Mouse (Mus musculus) forebrain, postnatal 0 days (tissue): ENCODE data around the gene Ift81. TPM values are rescaled to one million over a fixed set of nuclear protein-coding genes. Genes with fewer than 3 reads are reported as not detected.

ENCODE experiments used
- ATAC-seq: fragments of 200-750 bp; cut with Nextera tagmentation; 2 replicates; pipeline ENCODE4 v1.8.0; 2017; ENCODE audit warnings: mild to moderate bottlenecking, moderate library complexity
- DNase-seq: peaks from one replicate; pipeline ENCODE4 v3.0.0-alpha.2; 2015
- H3K27ac ChIP-seq: fragments of 300-500 bp; sonication (generic); 2 replicates; pipeline ENCODE4 v1.5.1; 2014; ENCODE audit warnings: low read depth, mild to moderate bottlenecking, antibody characterized with exemption, low read length, moderate library complexity, mixed read lengths
- H3K27me3 ChIP-seq: fragments of 300-500 bp; sonication (generic); 2 replicates; pipeline ENCODE4 v1.6.1; 2014; ENCODE audit warnings: mild to moderate bottlenecking, low read length, mixed read lengths; ENCODE audit not compliant: insufficient read depth
- H3K36me3 ChIP-seq: fragments of 300-500 bp; sonication (generic); 2 replicates; pipeline ENCODE4 v1.6.1; 2014; ENCODE audit warnings: mild to moderate bottlenecking, moderate library complexity; ENCODE audit not compliant: insufficient read depth
- H3K4me1 ChIP-seq: fragments of 300-500 bp; sonication (generic); 2 replicates; pipeline ENCODE4 v1.6.1; 2014; ENCODE audit warnings: antibody characterized with exemption; ENCODE audit not compliant: insufficient read depth
- H3K4me2 ChIP-seq: fragments of 300-500 bp; sonication (generic); 2 replicates; pipeline ENCODE4 v1.6.1; 2014; ENCODE audit warnings: low read depth, mild to moderate bottlenecking, moderate library complexity
- H3K4me3 ChIP-seq: fragments of 300-500 bp; sonication (generic); 2 replicates; pipeline ENCODE4 v1.5.1; 2014; ENCODE audit warnings: low read depth, low read length, mixed read lengths
- H3K9ac ChIP-seq: fragments of 300-500 bp; sonication (generic); 2 replicates; pipeline ENCODE4 v1.6.1; 2014; ENCODE audit warnings: mild to moderate bottlenecking
- H3K9me3 ChIP-seq: fragments of 300-500 bp; sonication (generic); 2 replicates; pipeline ENCODE4 v1.6.1; 2016; ENCODE audit warnings: low read length
- CTCF ChIP-seq: sonication (generic); IDR thresholded peaks from 2 replicates; pipeline ENCODE4 v1.5.1; 2016; ENCODE audit warnings: antibody characterized with exemption, control low read depth, low read depth
- WGBS: fragments of 180-500 bp; shearing (Covaris S2); extraction: QIAGEN DNeasy Blood & Tissue Kit; methylation state at CpG from one replicate; pipeline ENCODE4 v1.1.7; 2014; 5-methylcytosine and 5-hydroxymethylcytosine counted together
- polyA plus RNA-seq: library from polyadenylated mRNA; unstranded; fragments of >200 nt; fragmentation: Nextera tagmentation; extraction: Ambion mirVana; gene quantifications from 2 replicates; pipeline ENCODE4 v1.2.1, GENCODE M21; 2015
- total RNA-seq: library from RNA; depleted of rRNA; stranded (reverse); fragments of >200 nt; gene quantifications from 2 replicates; pipeline ENCODE4 v1.2.3, GENCODE M21; 2014

Gene Ift81
- total and polyA plus RNA-seq, 2 experiments from 2014 or later = 48.1 to 67.0 TPM

- no peak for TF ChIP-seq CTCF
- H3K9ac ChIP-seq = no peak overlapping the region
- no peaks in the 10 kb centered on the region for H3K27me3 ChIP-seq
- ATAC-seq (no peak), DNase-seq (no peak)
- peaks cover 9% of the 10 kb centered on the region; the same call in 1 of the 2 replicates for H3K4me1 ChIP-seq
- H3K27ac ChIP-seq = no peak overlapping the region
- H3K4me2 ChIP-seq = peak overlapping the region; percentile 13; the same call in 1 of the 2 replicates
- WGBS = 42% methylated on average over 22 of the region's 23 CpGs
- no peak overlapping the region for H3K4me3 ChIP-seq
- no peaks in the 10 kb centered on the region for H3K36me3 ChIP-seq
- no peaks in the 10 kb centered on the region for H3K9me3 ChIP-seq
Measured at GRCm38 (mm10) chr5:122513421-122514126, 100.7 kb downstream of the Ift81 start.

GRCm38 (mm10) chr5:122512011-122512410, 102.3 kb downstream of the Ift81 start:
- 65% methylated on average over 6 of the region's 6 CpGs for WGBS
- TF ChIP-seq CTCF = no peak
- no peak overlapping the region for H3K4me3 ChIP-seq
- H3K4me1 ChIP-seq = peaks cover 9% of the 10 kb centered on the region; the same call in 1 of the 2 replicates
- no peak overlapping the region for H3K9ac ChIP-seq
- no peaks in the 10 kb centered on the region for H3K9me3 ChIP-seq
- no peak overlapping the region for H3K4me2 ChIP-seq
- ATAC-seq (no peak), DNase-seq (no peak)
- no peaks in the 10 kb centered on the region for H3K36me3 ChIP-seq
- H3K27me3 ChIP-seq = no peaks in the 10 kb centered on the region
- H3K27ac ChIP-seq = no peak overlapping the region

GRCm38 (mm10) chr5:122511405-122511804, 102.9 kb downstream of the Ift81 start:
- no peak for DNase-seq
- H3K27ac ChIP-seq = no peak overlapping the region
- H3K4me2 ChIP-seq = no peak overlapping the region
- 69% methylated on average over 9 of the region's 9 CpGs for WGBS
- H3K4me1 ChIP-seq = peaks cover 9% of the 10 kb centered on the region; the same call in 1 of the 2 replicates
- no peak overlapping the region for H3K9ac ChIP-seq
- no peak for TF ChIP-seq CTCF
- no peak overlapping the region for H3K4me3 ChIP-seq
- H3K9me3 ChIP-seq = no peaks in the 10 kb centered on the region
- H3K27me3 ChIP-seq = no peaks in the 10 kb centered on the region
- H3K36me3 ChIP-seq = no peaks in the 10 kb centered on the region
- ATAC-seq = no peak

GRCm38 (mm10) chr5:122510651-122511157, 103.6 kb downstream of the Ift81 start:
- no peak overlapping the region for H3K9ac ChIP-seq
- H3K9me3 ChIP-seq = no peaks in the 10 kb centered on the region
- no peak overlapping the region for H3K4me3 ChIP-seq
- H3K4me1 ChIP-seq = peaks cover 9% of the 10 kb centered on the region; the same call in 1 of the 2 replicates
- peak; percentile 41 for DNase-seq
- peak; percentile 32; the same call in 1 of the 2 replicates for ATAC-seq
- no peaks in the 10 kb centered on the region for H3K36me3 ChIP-seq
- no peak overlapping the region for H3K27ac ChIP-seq
- H3K27me3 ChIP-seq = no peaks in the 10 kb centered on the region
- H3K4me2 ChIP-seq = no peak overlapping the region
- 66% methylated on average over 17 of the region's 17 CpGs for WGBS
- TF ChIP-seq CTCF = no peak

GRCm38 (mm10) chr5:122509608-122510007, 104.7 kb downstream of the Ift81 start:
- 77% methylated on average over 7 of the region's 7 CpGs for WGBS
- Histone ChIP-seq H3K27ac (no peak overlapping the region), H3K36me3 (no peaks in the 10 kb centered on the region), H3K27me3 (no peaks in the 10 kb centered on the region), H3K4me2 (no peak overlapping the region), H3K4me3 (no peak overlapping the region), H3K9ac (no peak overlapping the region), H3K4me1 (peaks cover 9% of the 10 kb centered on the region; the same call in 1 of the 2 replicates), H3K9me3 (no peaks in the 10 kb centered on the region)
- no peak for TF ChIP-seq CTCF
- no peak for ATAC-seq
- no peak for DNase-seq

GRCm38 (mm10) chr5:122508861-122509306, 105.4 kb downstream of the Ift81 start:
- peak; percentile 8 for ATAC-seq
- Histone ChIP-seq H3K27me3 (no peaks in the 10 kb centered on the region), H3K36me3 (no peaks in the 10 kb centered on the region), H3K4me1 (peaks cover 4% of the 10 kb centered on the region; the same call in 1 of the 2 replicates), H3K9ac (no peak overlapping the region), H3K27ac (no peak overlapping the region), H3K9me3 (no peaks in the 10 kb centered on the region), H3K4me3 (no peak overlapping the region), H3K4me2 (no peak overlapping the region)
- 77% methylated on average over 11 of the region's 11 CpGs for WGBS
- no peak for DNase-seq
- no peak for TF ChIP-seq CTCF

GRCm38 (mm10) chr5:122507396-122507795, 106.9 kb downstream of the Ift81 start:
- no peaks in the 10 kb centered on the region for H3K9me3 ChIP-seq
- no peak overlapping the region for H3K4me2 ChIP-seq
- no peak overlapping the region for H3K9ac ChIP-seq
- H3K27me3 ChIP-seq = no peaks in the 10 kb centered on the region
- ATAC-seq = no peak
- no peak overlapping the region for H3K27ac ChIP-seq
- no peak overlapping the region for H3K4me3 ChIP-seq
- no peaks in the 10 kb centered on the region for H3K36me3 ChIP-seq
- peaks cover 10% of the 10 kb centered on the region; the same call in 1 of the 2 replicates for H3K4me1 ChIP-seq
- TF ChIP-seq CTCF = no peak
- DNase-seq = no peak
